18 mouse cellular contexts compared by ENCODE assay signal in the genomic region with DNA sequence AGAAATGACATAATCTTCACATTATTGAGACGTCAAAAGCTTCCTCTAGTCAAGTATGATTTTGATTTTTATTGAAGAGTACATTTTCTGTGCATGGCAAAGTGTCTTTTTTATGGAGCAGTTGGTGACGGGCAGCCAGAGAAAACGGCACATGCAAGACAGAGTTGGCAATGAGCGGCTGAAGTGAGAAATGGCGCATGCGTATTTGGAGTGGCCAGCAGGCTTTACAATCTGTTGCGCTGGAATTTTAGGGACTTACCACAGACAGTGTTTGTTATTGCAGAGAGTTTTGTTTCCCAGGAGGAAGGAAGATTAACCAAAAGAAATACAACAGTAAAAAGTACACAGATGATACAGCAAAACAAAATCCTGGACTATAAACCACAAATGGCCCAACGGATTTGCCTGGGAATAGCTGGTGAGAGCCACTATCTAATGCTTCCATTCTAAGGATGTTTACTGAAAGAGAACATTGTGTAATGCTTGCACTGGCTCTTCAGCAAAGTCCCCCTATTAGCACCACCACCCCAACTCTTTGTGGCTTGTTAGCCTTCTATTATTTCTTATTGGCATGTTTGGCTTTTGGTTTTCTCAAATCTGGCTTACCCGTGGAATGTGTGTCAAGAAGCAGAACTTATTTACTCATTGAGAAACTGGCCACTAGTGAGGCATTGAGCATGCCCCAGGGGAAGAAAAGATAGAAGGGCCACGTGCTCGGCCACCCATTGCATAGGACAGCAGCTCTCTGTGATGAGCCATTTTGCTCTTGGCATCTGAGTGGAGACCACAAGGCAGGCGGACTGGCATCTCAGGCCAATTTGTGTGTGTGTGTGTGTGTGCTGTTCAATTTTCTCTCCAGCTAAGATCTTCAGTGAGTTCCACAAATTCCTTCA.
DNase-seq lines count a peak whose midpoint lies in the region.
"Had no signal": no experiment of that assay in that cellular context is flagged by ENCODE, and none has a peak within 500 bp of the region (broad histone marks: within the 10 kb centered on the region; RNA-seq: fewer than 3 reads in every experiment).

No protein-coding gene starts in this region.

- DNase-seq in cerebellum, adult 9-11 months, result peak; percentile 5
- DNase-seq in cerebellum, adult 11-12 months, result no peak
- DNase-seq in layer of hippocampus, adult 9-11 months, result peak; percentile 5
- DNase-seq in layer of hippocampus, adult 9-10 months (ENCODE audit: low spot score), result no peak
- peak; percentile 11 for DNase-seq in brain, adult 2 months (ENCODE audit: low read depth, low spot score)
- DNase-seq in lung, postnatal 10 days, result peak; percentile 24
- DNase-seq in kidney, adult 9 months, result no peak
- DNase-seq in frontal cortex, postnatal 36 days (ENCODE audit: low spot score in 2 of 2), result no peak
- DNase-seq: adrenal gland, adult 2 months; cerebellum, adult 8-10 months; gastrocnemius, postnatal 36 days; heart, adult 2 months; heart, postnatal 36 days; kidney, adult 11 months; kidney, postnatal 4 days; liver, embryonic 13.5 days; right cerebral cortex, postnatal 25 days; thymus, postnatal 36 days had no signal

Comparison
In these comparisons a context has a peak if more than half of its experiments do, and no peak if none do; other contexts are left out.
1. DNase-seq: peak in cerebellum, adult 9-11 months (single experiment), layer of hippocampus, adult 9-11 months (single experiment), brain, adult 2 months (single experiment) and lung, postnatal 10 days (single experiment); none in cerebellum, adult 11-12 months (single experiment), layer of hippocampus, adult 9-10 months (single experiment), kidney, adult 9 months (single experiment) and frontal cortex, postnatal 36 days (0 of 2).